Mouse (Mus musculus) heart, postnatal 36 days (tissue): ENCODE data around the gene Mxra7. TPM values are rescaled to one million over a fixed set of nuclear protein-coding genes. Genes with fewer than 3 reads are reported as not detected.
"Not testable (repeated sequence)": the region's sequence is repeated elsewhere in the genome, so short reads cannot be mapped to it uniquely, and the experiment has no call there.

Experiments
- DNase-seq, 2 experiments: peaks; one replicate each; pipeline ENCODE4 v3.0.0; 2021 to 2022
- intact Hi-C: fragments of 180-260 bp; cut with DNase I; formaldehyde crosslinking; loops from one replicate; pipeline ENCODE4 v1.15.1; 2025
- total RNA-seq, 2 experiments: library from RNA; stranded (reverse); gene quantifications; 2 replicates each; pipeline ENCODE4 v1.2.3; 2021

Mxra7 gene
- total RNA-seq, 2 experiments from 2014 or later = 18.1 to 21.1 TPM

DNA sequence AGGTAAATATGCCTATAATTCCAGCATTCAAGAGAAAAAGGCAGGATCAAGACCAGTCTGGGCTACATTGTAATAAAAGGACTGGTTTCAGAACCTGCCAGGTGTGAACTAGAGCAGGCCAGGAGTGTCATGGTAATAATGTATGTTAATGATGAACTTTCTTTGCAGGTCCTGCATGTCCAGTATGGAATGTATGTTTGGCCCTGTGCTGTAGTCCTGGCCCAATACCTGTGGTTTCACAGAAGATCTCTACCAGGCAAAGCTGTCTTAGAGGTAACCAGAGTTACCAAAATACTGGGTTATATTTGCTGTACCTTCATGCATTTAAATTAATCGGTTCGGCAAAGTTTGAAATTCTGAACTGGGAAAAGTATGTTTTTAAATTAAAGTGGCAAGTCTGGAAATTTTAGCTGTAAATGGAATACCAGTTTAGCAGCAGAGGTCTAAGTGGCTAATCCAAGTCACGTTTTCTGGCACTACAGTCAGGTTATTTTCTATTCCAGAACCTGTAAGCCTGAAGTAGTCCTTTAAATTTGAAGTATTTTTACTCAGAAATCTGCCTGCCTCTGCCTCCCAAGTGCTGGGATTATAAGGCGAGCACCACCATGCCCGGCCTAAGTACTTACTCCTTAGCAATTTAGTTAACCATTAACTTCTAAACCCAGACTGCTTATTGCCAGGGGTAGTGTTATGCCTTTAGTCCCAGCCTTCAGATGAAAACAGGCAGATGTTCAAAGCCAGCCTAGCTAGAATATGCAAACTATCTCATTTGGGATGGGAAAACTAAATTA lies 20.4 kb upstream of the Mxra7 start:
- DNase-seq = no peak

DNA sequence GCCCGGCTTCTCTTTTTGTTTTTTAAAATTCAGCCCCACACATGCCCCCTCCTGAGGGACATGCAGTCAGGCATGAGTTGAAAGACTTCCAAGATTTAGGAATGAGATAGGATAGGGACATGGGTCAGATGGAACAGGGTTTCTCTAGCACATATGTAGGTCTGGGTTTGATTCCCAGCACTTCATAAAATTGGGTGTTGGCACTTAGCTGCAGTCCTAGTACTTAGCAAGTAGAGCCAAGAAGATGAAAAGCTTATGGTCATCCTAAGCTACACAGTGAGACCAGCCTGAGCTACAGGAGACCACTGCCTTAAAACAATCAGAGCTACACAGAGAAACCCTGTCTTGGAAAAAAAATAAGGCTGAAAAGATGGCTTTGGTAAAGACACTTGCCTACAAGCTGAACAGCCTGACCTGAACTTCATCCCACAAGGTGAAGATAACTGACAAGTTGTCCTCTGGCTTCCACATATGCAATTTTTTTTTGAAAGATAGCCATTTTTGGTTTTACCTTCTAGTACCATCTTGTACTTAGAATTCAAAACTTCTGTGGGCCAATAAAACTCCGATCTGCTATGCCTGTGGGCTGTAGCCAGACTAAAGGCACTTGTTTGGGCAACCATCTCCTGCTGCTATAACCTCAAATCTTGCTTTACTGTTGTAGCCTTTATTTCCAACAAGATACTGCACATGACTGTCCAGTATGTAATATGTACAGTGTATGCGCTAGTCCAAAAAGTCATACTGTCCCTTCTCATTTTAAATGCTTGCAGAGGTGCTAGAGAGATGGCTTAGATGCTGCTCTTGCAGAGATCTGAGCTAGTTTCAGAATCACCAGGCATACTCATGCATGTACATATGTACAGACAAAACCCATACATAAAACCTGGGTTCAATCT lies 19.6 kb upstream of the Mxra7 start:
- no peak for DNase-seq
- intact Hi-C loops = no loop called here

More for the DNA sequence above, 20.4 kb upstream of the Mxra7 start:
- intact Hi-C loops = no loop called here

DNA sequence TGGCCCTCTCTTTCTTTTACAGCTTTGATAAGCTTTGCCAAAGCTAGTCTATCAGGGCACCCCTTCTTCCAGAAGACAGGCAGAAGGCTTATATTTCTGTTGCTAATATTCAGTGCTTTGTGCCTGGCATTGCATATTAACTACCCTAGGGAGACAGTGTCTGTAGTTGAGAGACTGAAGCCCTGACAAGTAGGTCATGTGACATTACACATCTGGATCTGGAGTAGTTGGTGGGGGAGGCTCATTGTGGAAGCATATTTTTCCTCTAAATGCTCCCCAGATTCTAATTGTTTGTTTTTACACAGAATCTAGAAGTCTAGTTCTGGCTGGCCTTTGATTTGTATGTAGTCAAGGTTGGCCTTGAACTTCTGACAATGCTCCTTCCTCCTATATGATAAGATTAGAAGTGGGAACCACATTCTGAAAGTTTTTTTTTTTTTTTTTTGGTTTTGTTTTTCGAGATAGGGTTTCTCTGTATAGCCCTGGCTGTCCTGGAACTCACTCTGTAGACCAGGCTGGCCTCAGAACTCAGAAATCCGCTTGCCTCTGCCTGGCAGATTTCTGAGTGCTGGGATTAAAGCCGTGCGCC lies 18.8 kb upstream of the Mxra7 start:
- intact Hi-C loops = no loop called here
- DNase-seq = no peak

GRCm38 (mm10) chr11:116843261-116844233 lies 15.7 kb upstream of the Mxra7 start, which contains the start of the genes Mettl23 and Jmjd6:
TSS of gene Mettl23 (plus strand) at chr11:116843278.
TSS of gene Jmjd6 (minus strand) at chr11:116843449.
- peak; percentile 93 to 97 for DNase-seq
- intact Hi-C loops = loop anchor here (1.0 to 2.0 kb wide), 2 partner anchors 8 to 15 kb away; partner anchors contain the start of gene Mxra7

- intact Hi-C loops = loop anchor here (1.0 to 2.0 kb wide), 2 partner anchors 9 to 14 kb away; partner anchors contain the start of gene Mxra7
- DNase-seq = peak in 1 of 2 experiments; percentile 64
Observed at GRCm38 (mm10) chr11:116842531-116843260, 14.8 kb upstream of the Mxra7 start.

GRCm38 (mm10) chr11:116840748-116841147 lies 12.9 kb upstream of the Mxra7 start:
- DNase-seq = no peak
- intact Hi-C loops = no loop called here

GRCm38 (mm10) chr11:116839601-116840000 lies 11.8 kb upstream of the Mxra7 start:
- intact Hi-C loops = no loop called here
- no peak for DNase-seq

GRCm38 (mm10) chr11:116838936-116839335 lies 11.1 kb upstream of the Mxra7 start:
- DNase-seq = no peak
- intact Hi-C loops = no loop called here

- intact Hi-C loops = no loop called here
- DNase-seq = no peak
Observed at GRCm38 (mm10) chr11:116837441-116837840, 9.6 kb upstream of the Mxra7 start.

GRCm38 (mm10) chr11:116836283-116836682 lies 8.4 kb upstream of the Mxra7 start:
- intact Hi-C loops = no loop called here

GRCm38 (mm10) chr11:116834954-116835353 lies 7.1 kb upstream of the Mxra7 start:
- intact Hi-C loops = no loop called here
- DNase-seq = no peak

More at GRCm38 (mm10) chr11:116836283-116836682, 8.4 kb upstream of the Mxra7 start:
- no peak for DNase-seq

GRCm38 (mm10) chr11:116832172-116832685 lies 4.4 kb upstream of the Mxra7 start:
- DNase-seq = no peak
- intact Hi-C loops = no loop called here

GRCm38 (mm10) chr11:116826550-116827504 lies 1.0 kb downstream of the Mxra7 start:
- DNase-seq = no peak
- intact Hi-C loops = no loop called here

- no peak for DNase-seq
- intact Hi-C loops = no loop called here
Observed at GRCm38 (mm10) chr11:116825230-116825629, 2.6 kb downstream of the Mxra7 start.

DNA sequence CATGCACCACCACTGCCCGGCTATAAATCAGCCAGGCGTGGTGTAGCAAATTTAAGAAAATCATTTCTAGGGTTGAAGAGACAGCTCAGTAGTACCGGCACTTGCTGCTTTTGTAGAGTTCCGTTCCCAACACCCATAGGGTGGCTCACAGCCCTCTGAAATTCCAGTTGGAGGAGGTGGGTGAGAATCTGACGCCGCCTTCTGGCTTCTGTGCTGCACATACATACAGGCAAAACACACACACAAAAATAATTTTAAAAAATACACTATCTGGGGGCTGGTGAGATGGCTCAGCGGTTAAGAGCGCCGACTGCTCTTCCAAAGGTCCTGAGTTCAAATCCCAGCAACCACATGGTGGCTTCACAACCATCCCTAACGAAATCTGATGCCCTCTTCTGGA lies 4.0 kb downstream of the Mxra7 start:
- intact Hi-C loops = not testable (repeated sequence)

GRCm38 (mm10) chr11:116823255-116823654 lies 4.6 kb downstream of the Mxra7 start:
- intact Hi-C loops = no loop called here
- no peak for DNase-seq

More for the DNA sequence above, 4.0 kb downstream of the Mxra7 start:
- not testable (repeated sequence) for DNase-seq

- intact Hi-C loops = no loop called here
- no peak for DNase-seq
Observed at GRCm38 (mm10) chr11:116822626-116823025, 5.2 kb downstream of the Mxra7 start.
